ENCODE assay signal across 14 mouse cellular contexts in genomic region chr13:6504817-6505609, GRCm38 (mm10). TPM values are rescaled to one million over a fixed set of nuclear protein-coding genes. Genes with fewer than 3 reads are reported as not detected.
DNase-seq lines count a peak whose midpoint lies in the region; TF ChIP-seq lines count a peak whose summit lies in the region.
"Had no signal": no experiment of that assay in that cellular context is flagged by ENCODE, and none has a peak within 500 bp of the region (broad histone marks: within the 10 kb centered on the region; RNA-seq: fewer than 3 reads in every experiment).

No protein-coding gene starts in this region.

- TF ChIP-seq POLR2A in embryonic fibroblast, embryonic 13.5 days (IDR thresholded peaks at IDR 0.05; ENCODE audit: low read depth, low read length) = no peak

- no peaks in the 10 kb centered on the region for H3K36me3 ChIP-seq in heart, embryonic 10.5 days
- H3K36me3 ChIP-seq: heart, embryonic 13.5 days; hindbrain, embryonic 12.5 days; limb, embryonic 13.5 days had no signal

- intact Hi-C loops in gastrocnemius, postnatal 14 days (cut with DNase I; ENCODE audit: low total_unique reads) = no loop called here
- intact Hi-C loops in left cerebral cortex, postnatal 10 days (cut with DNase I) = no loop called here

- H3K4me1 ChIP-seq in heart, embryonic 10.5 days = no peaks in the 10 kb centered on the region
- H3K4me1 ChIP-seq in embryonic fibroblast, embryonic 13.5 days (ENCODE audit: control insufficient read depth, insufficient read depth, low read length) = peaks cover 13% of the 10 kb centered on the region
- H3K4me1 ChIP-seq: heart, embryonic 13.5 days; hindbrain, embryonic 12.5 days; limb, embryonic 13.5 days had no signal

- 73% methylated on average over 12 of the region's 12 CpGs for WGBS in heart, embryonic 10.5 days

- peak; percentile 38 for DNase-seq in heart, embryonic 10.5 days (ENCODE audit: low spot score)
- DNase-seq in heart, adult 9 months (ENCODE audit: low spot score in 2 of 2) = no peak
- peak; percentile 9 for DNase-seq in gastrocnemius, postnatal 14 days
- peak; percentile 6 to 36 for DNase-seq in kidney, postnatal 36 days
- DNase-seq in lung, postnatal 14 days = no peak
- DNase-seq in left cerebral cortex, postnatal 10 days (ENCODE audit: extremely low spot score in 1 of 2, low spot score in 2 of 2) = no peak
- no peak for DNase-seq in cerebellum, adult 11 months
- DNase-seq: cerebellum, postnatal 10 days; lung, adult 18-20 months; thymus, postnatal 14 days had no signal

- H3K27ac ChIP-seq in heart, embryonic 10.5 days = no peak overlapping the region
- H3K27ac ChIP-seq in embryonic fibroblast, embryonic 13.5 days (ENCODE audit: insufficient read depth, low read length) = peak overlapping the region; percentile 0; the same call in 1 of the 2 replicates
- H3K27ac ChIP-seq: heart, embryonic 13.5 days; hindbrain, embryonic 12.5 days; limb, embryonic 13.5 days had no signal

- H3K4me3 ChIP-seq in heart, embryonic 10.5 days = no peak overlapping the region
- no peak overlapping the region for H3K4me3 ChIP-seq in embryonic fibroblast, embryonic 13.5 days (ENCODE audit: insufficient read depth, low read length)
- H3K4me3 ChIP-seq: heart, embryonic 13.5 days; hindbrain, embryonic 12.5 days; limb, embryonic 13.5 days had no signal

- H3K27me3 ChIP-seq in heart, embryonic 10.5 days (ENCODE audit: insufficient read depth, poor library complexity, severe bottlenecking) = no peaks in the 10 kb centered on the region
- H3K27me3 ChIP-seq: heart, embryonic 13.5 days; hindbrain, embryonic 12.5 days; limb, embryonic 13.5 days had no signal

- TF ChIP-seq CTCF in embryonic fibroblast, embryonic 13.5 days (IDR thresholded peaks at IDR 0.05; ENCODE audit: borderline replicate concordance, insufficient read depth, low read length) = no peak

- no peaks in the 10 kb centered on the region for H3K9me3 ChIP-seq in heart, embryonic 10.5 days
- H3K9me3 ChIP-seq: heart, embryonic 13.5 days; hindbrain, embryonic 12.5 days; limb, embryonic 13.5 days had no signal

RNA-seq across cellular contexts. Expression of gene Pitrm1, which starts 42.9 kb away (rescaled TPM):
- polyA plus RNA-seq in heart, embryonic 10.5 days (2016; fragmentation: Nextera tagmentation; extraction: Ambion mirVana) = 86.1 and 93.6 TPM in 2 replicates
- polyA plus RNA-seq in embryonic fibroblast, embryonic 13.5 days (2011; ENCODE audit: insufficient read length, low read depth, missing spikeins) = 102 and 105 TPM in 2 replicates
- 10 to 100 TPM; 26.8 to 33.3 TPM for total RNA-seq in gastrocnemius, postnatal 14 days (2021)
- 10 to 100 TPM; 61.1 to 61.2 TPM for total RNA-seq in left cerebral cortex, postnatal 10 days (2021)

Comparison
In these comparisons a context has a peak if more than half of its experiments do, and no peak if none do; other contexts are left out.
1. DNase-seq: peak in heart, embryonic 10.5 days (single experiment), gastrocnemius, postnatal 14 days (single experiment) and kidney, postnatal 36 days (2 of 2); none in heart, adult 9 months (0 of 2), lung, postnatal 14 days (single experiment), left cerebral cortex, postnatal 10 days (0 of 2) and cerebellum, adult 11 months (single experiment).